Mouse (Mus musculus) forebrain, embryonic 15.5 days (tissue): ENCODE measurements around the gene Usp48. TPM values are rescaled to one million over a fixed set of nuclear protein-coding genes. Genes with fewer than 3 reads are reported as not detected.

Source experiments
- ATAC-seq: fragments of 200-750 bp; cut with Nextera tagmentation; replicated peaks from 2 replicates; pipeline ENCODE4 v1.8.0; 2017; ENCODE audit warnings: mild to moderate bottlenecking, moderate TSS enrichment, moderate library complexity
- H3K27ac ChIP-seq: fragments of 300-500 bp; sonication (generic); replicated peaks from 2 replicates; pipeline ENCODE4 v1.5.1; 2015; ENCODE audit warnings: mild to moderate bottlenecking, inconsistent platforms
- H3K27me3 ChIP-seq: fragments of 300-500 bp; sonication (generic); 2 replicates; pipeline ENCODE4 v1.6.1; 2015; ENCODE audit warnings: inconsistent platforms
- H3K36me3 ChIP-seq: fragments of 300-500 bp; sonication (generic); 2 replicates; pipeline ENCODE4 v1.6.1; 2015; ENCODE audit warnings: mild to moderate bottlenecking, inconsistent platforms
- H3K4me1 ChIP-seq: fragments of 300-500 bp; sonication (generic); 2 replicates; pipeline ENCODE4 v1.6.1; 2015; ENCODE audit warnings: inconsistent platforms
- H3K4me2 ChIP-seq: fragments of 300-500 bp; sonication (generic); replicated peaks from 2 replicates; pipeline ENCODE4 v1.6.1; 2015; ENCODE audit warnings: mild to moderate bottlenecking, inconsistent platforms
- H3K4me3 ChIP-seq: fragments of 300-500 bp; sonication (generic); 2 replicates; pipeline ENCODE4 v1.5.1; 2015; ENCODE audit warnings: mild to moderate bottlenecking, inconsistent platforms
- H3K9ac ChIP-seq: fragments of 300-500 bp; sonication (generic); replicated peaks from 2 replicates; pipeline ENCODE4 v1.6.1; 2015; ENCODE audit warnings: mild to moderate bottlenecking, inconsistent platforms
- H3K9me3 ChIP-seq: fragments of 300-500 bp; sonication (generic); 2 replicates; pipeline ENCODE4 v1.6.1; 2016; ENCODE audit warnings: inconsistent platforms
- WGBS: fragments of 180-500 bp; shearing (Covaris S2); methylation state at CpG from one replicate; pipeline ENCODE4 v1.1.7; 2015; ENCODE audit warnings: mixed read lengths; 5-methylcytosine and 5-hydroxymethylcytosine counted together
- polyA plus RNA-seq: library from polyadenylated mRNA; unstranded; fragments of >200 nt; fragmentation: Nextera tagmentation; extraction: Ambion mirVana; gene quantifications from 2 replicates; pipeline ENCODE4 v1.2.1, GENCODE M21; 2015

Usp48 gene
- polyA plus RNA-seq, 1 experiment from 2014 or later, result 80.5 TPM

DNA sequence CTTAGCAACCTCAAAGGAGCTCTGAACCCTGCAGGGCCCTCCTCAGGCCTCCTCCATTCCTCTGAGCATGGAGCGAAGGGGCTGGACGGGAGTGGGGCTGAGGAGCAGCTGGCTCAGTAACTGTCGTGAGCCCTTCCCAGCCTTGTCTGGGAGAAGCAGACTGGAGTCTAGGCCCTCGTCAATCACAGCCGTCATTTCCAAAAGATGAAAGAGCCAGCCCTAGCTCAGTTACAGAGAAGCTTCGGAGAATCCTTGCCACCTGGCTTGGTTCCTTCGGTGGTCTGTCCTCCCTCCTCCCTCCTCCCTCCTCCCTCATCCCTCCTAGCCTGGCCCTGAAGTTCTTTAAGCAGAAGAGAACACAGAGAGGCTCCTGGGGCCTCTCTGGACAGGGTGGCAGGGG, 87.2 kb downstream of the Usp48 start:
- peak overlapping the region; percentile 68 for H3K27ac ChIP-seq
- H3K9me3 ChIP-seq, result no peaks in the 10 kb centered on the region
- peak; percentile 17; the same call in 1 of the 2 replicates for ATAC-seq
- no peaks in the 10 kb centered on the region for H3K36me3 ChIP-seq
- 16% methylated on average over 7 of the region's 7 CpGs for WGBS
- 0 out of 2 replicates have a peak overlapping the region, but pooled peaks have one; percentile 54 for H3K9ac ChIP-seq
- H3K4me1 ChIP-seq, result peaks cover 36% of the 10 kb centered on the region
- no peaks in the 10 kb centered on the region for H3K27me3 ChIP-seq
- peak overlapping the region; percentile 94; the same call in 1 of the 2 replicates for H3K4me2 ChIP-seq
- H3K4me3 ChIP-seq, result no peak overlapping the region

- Histone ChIP-seq H3K4me3 (peak overlapping the region; percentile 44), H3K27ac (peak overlapping the region; percentile 68), H3K36me3 (no peaks in the 10 kb centered on the region), H3K27me3 (no peaks in the 10 kb centered on the region), H3K4me2 (peak overlapping the region; percentile 94), H3K9me3 (no peaks in the 10 kb centered on the region), H3K4me1 (peaks cover 36% of the 10 kb centered on the region), H3K9ac (peak overlapping the region; percentile 54)
- ATAC-seq, result peak; percentile 60
- 3% methylated on average over 52 of the region's 52 CpGs for WGBS
These were observed 88.0 kb downstream of the Usp48 start for GRCm38 (mm10) chr4:137681408-137682104.

DNA sequence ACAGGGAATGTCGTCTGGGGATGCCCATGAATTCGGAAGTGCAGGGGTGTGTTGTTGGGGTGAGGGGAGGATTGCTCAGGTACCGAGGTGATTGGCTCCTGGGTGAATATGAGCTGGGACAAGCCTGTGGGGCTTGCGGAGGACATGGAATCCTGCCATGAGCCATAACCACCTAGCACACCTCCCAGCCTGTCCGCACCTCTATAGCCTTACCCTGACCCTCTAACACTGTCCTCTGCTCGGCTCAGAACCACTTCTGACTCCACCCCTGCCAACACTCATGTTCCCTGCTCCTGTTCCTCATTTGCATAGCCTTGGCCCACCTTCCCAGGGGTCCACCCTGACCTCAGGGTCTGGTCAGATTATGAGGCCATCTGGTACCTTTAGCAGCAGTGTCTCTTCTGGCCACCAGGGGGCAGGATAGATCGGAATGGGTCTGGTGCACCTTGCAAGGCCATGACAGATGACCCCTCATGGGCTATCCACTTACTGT, 89.5 kb downstream of the Usp48 start:
- Histone ChIP-seq H3K27ac (no peak overlapping the region), H3K9ac (no peak overlapping the region), H3K4me1 (peaks cover 33% of the 10 kb centered on the region), H3K36me3 (no peaks in the 10 kb centered on the region), H3K27me3 (no peaks in the 10 kb centered on the region), H3K4me2 (no peak overlapping the region), H3K9me3 (no peaks in the 10 kb centered on the region), H3K4me3 (no peak overlapping the region)
- WGBS, result 48% methylated on average over 7 of the region's 7 CpGs
- ATAC-seq, result no peak

GRCm38 (mm10) chr4:137684830-137685343, 91.3 kb downstream of the Usp48 start:
- Histone ChIP-seq H3K9ac (no peak overlapping the region), H3K4me1 (peaks cover 32% of the 10 kb centered on the region), H3K4me2 (no peak overlapping the region), H3K27ac (no peak overlapping the region), H3K4me3 (no peak overlapping the region), H3K9me3 (no peaks in the 10 kb centered on the region), H3K27me3 (no peaks in the 10 kb centered on the region), H3K36me3 (no peaks in the 10 kb centered on the region)
- WGBS, result 36% methylated on average over 9 of the region's 9 CpGs
- no peak for ATAC-seq

DNA sequence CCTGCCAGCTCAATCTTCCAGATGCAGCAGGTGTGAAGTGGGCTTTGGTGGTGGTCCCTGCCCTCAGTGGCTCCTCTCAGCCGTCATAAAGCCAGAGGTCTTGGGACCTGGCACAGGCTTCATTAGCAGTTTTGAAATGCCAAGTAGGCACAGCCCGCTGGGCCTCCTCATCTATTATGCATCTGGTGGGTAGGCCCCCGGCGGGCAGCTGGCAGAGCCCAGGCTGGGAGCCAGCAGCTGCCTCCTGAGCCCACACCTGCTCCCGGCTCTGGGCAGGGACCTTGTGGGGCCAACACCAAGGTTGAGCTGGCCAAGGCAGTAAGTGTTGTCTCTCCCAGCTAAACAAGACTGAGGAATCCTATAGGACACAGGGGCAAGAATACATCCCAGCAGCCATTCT, 92.7 kb downstream of the Usp48 start:
- Histone ChIP-seq H3K27me3 (no peaks in the 10 kb centered on the region), H3K27ac (no peak overlapping the region), H3K4me2 (no peak overlapping the region), H3K4me3 (no peak overlapping the region), H3K9ac (no peak overlapping the region), H3K4me1 (peaks cover 18% of the 10 kb centered on the region), H3K36me3 (no peaks in the 10 kb centered on the region), H3K9me3 (no peaks in the 10 kb centered on the region)
- ATAC-seq, result 0 out of 2 replicates have a peak, but pooled peaks have one; percentile 38
- WGBS, result 28% methylated on average over 5 of the region's 5 CpGs

GRCm38 (mm10) chr4:137687234-137687825, 93.8 kb downstream of the Usp48 start:
- no peaks in the 10 kb centered on the region for H3K27me3 ChIP-seq
- H3K4me2 ChIP-seq, result no peak overlapping the region
- WGBS, result 80% methylated on average over 14 of the region's 14 CpGs
- H3K9ac ChIP-seq, result no peak overlapping the region
- H3K27ac ChIP-seq, result no peak overlapping the region
- no peak for ATAC-seq
- peaks cover 10% of the 10 kb centered on the region for H3K4me1 ChIP-seq
- H3K9me3 ChIP-seq, result no peaks in the 10 kb centered on the region
- H3K4me3 ChIP-seq, result no peak overlapping the region
- H3K36me3 ChIP-seq, result no peaks in the 10 kb centered on the region

DNA sequence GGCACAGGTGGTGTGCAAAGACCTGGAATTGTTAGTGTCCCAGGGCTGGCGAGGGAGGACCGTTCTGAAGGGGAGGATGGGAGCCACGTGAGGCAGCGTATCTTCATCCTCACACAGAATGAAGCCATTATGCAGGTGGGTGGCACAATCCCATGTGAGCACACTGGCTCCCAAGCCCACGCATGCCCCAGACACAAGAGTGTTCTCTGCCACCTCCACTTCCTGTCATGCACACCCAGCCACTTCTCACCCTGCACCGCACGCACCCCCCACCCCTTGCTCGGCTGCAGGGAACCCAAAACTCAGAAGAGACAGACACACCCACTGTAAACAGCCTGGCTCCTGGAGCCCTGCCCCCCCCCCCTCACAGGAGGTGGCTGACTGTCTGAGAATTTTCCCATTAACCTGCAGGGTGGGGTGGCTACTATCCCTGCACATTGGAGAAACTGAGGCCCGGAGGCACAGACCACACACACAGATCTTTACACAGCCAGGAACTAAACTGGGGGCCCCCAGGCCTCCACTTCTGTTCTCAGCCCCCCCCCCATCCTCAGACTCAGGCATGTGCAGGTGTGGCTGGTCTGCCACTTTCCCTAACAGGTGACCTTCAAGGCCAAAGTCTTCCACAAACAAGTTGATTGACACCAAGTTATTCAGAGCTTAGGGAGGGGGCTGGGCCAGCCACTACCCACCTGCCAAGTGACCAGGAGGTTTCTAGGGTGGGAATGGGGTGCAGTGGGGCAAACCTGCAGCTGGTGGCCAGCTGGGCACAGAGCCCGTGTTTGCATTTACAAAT, 98.8 kb downstream of the Usp48 start:
- H3K27me3 ChIP-seq, result no peaks in the 10 kb centered on the region
- no peak for ATAC-seq
- H3K4me3 ChIP-seq, result no peak overlapping the region
- no peak overlapping the region for H3K27ac ChIP-seq
- 87% methylated on average over 10 of the region's 10 CpGs for WGBS
- no peaks in the 10 kb centered on the region for H3K36me3 ChIP-seq
- no peaks in the 10 kb centered on the region for H3K9me3 ChIP-seq
- H3K4me2 ChIP-seq, result no peak overlapping the region
- no peak overlapping the region for H3K9ac ChIP-seq
- peaks cover 7% of the 10 kb centered on the region; the same call in 1 of the 2 replicates for H3K4me1 ChIP-seq

- peaks cover 29% of the 10 kb centered on the region for H3K4me1 ChIP-seq
- WGBS, result 81% methylated on average over 8 of the region's 8 CpGs
- no peak overlapping the region for H3K27ac ChIP-seq
These were observed 101.7 kb downstream of the Usp48 start for GRCm38 (mm10) chr4:137695300-137695699.

DNA sequence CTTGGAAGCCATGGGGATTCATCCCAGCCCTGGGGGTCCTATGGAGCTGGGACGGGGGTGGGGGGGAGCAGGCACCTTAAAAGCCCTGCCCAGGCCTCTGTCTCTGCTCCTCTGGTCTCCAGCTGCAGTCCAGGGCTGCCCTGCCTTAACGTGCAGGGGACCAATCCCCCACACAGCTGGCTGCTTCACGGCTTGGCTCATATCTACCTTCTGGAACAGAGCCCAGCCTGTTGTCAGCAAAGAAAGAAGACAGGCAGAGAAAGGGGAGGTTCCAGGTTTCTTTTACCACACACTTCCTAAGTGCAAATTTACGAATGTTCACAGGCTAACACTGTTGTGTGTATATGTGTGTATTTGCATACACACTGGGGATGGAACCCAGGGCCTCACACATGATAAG, 102.3 kb downstream of the Usp48 start:
- no peaks in the 10 kb centered on the region for H3K36me3 ChIP-seq
- no peak overlapping the region for H3K9ac ChIP-seq
- no peaks in the 10 kb centered on the region for H3K27me3 ChIP-seq
- H3K4me2 ChIP-seq, result no peak overlapping the region
- no peak for ATAC-seq
- H3K4me1 ChIP-seq, result peaks cover 29% of the 10 kb centered on the region
- no peak overlapping the region for H3K4me3 ChIP-seq
- H3K9me3 ChIP-seq, result no peaks in the 10 kb centered on the region
- 15% methylated on average over 4 of the region's 4 CpGs for WGBS
- H3K27ac ChIP-seq, result 0 out of 2 replicates have a peak overlapping the region, but pooled peaks have one; percentile 3

More at GRCm38 (mm10) chr4:137695300-137695699, 101.7 kb downstream of the Usp48 start:
- Histone ChIP-seq H3K4me3 (no peak overlapping the region), H3K27me3 (no peaks in the 10 kb centered on the region), H3K36me3 (no peaks in the 10 kb centered on the region), H3K9me3 (no peaks in the 10 kb centered on the region), H3K4me2 (no peak overlapping the region), H3K9ac (no peak overlapping the region)
- no peak for ATAC-seq

DNA sequence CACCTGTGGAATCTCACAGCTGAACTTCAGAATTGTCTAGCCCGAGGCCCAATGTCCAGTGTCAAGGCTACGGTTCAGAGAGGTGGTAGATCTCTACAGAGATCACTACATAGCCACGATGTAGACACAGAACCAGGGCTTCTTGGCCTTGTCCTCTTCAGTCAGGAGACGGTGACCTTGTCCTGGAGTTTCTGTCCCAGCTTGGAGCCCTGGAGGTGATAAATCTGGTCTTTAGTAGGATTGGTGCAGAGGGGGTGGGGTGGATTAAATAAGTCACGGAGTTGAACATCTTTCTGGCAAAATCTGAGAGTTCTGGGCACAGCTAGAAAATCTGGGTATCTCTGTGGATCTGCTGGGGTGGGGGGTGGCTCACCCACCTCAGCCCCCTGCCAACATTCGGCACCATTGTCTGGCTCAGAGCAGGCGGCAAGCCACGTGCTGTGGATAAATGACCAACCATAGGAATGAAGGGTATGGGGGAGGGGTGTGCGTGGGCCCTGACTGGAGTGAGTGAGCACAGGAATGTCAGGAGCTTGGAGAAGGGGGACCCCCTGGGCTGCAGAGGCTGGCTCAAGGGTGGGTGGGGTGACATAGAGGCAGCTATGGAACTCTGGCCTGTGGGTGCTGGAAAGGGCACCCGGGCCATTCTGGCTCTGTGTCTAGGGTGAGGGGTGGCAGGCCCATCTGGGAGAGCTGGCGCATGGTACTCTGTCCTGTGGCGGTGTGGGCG, 103.8 kb downstream of the Usp48 start:
- no peak; the same call in 1 of the 2 replicates for ATAC-seq
- Histone ChIP-seq H3K4me3 (no peak overlapping the region), H3K36me3 (no peaks in the 10 kb centered on the region), H3K9me3 (no peaks in the 10 kb centered on the region), H3K4me2 (no peak overlapping the region), H3K27me3 (no peaks in the 10 kb centered on the region), H3K4me1 (peaks cover 29% of the 10 kb centered on the region), H3K27ac (no peak overlapping the region), H3K9ac (no peak overlapping the region)
- WGBS, result 72% methylated on average over 13 of the region's 13 CpGs
